Mouse (Mus musculus) testis, adult 2 months (tissue): ENCODE results near the gene Pex26.

Experiments
- CTCF ChIP-seq: fragments of 200-500 bp; IDR thresholded peaks from 2 replicates; pipeline ENCODE4 v1.5.1; 2012; ENCODE audit warnings: low read depth, mild to moderate bottlenecking, inconsistent platforms, low read length, moderate library complexity; ENCODE audit not compliant: control insufficient read depth, insufficient read depth, insufficient replicate concordance
- POLR2A ChIP-seq: fragments of 200-500 bp; IDR thresholded peaks from 2 replicates; pipeline ENCODE4 v1.6.1; 2012; ENCODE audit warnings: low read depth, mild to moderate bottlenecking, inconsistent platforms, low read length, moderate library complexity; ENCODE audit not compliant: control insufficient read depth

DNA sequence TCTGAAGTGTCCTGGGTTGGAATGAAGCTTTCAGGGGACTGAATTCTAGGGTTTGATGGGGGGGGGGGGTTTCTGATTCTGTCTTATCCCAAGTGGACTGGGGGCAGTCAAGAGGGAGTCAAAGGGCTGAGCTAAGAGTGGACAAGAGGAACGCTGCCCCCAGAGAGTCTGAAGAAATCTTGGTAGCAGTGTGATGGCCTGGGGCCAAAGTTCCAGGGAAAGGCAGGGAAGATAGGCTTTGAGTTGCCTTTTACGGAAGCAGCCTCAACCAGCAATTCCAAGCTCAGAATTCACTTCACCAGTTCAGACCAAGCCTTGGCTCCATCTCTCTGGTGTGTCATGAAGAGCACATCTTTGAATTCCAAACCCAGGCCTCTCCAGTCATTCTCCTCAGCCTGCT lies 27.4 kb upstream of the Pex26 start:
- no peak for TF ChIP-seq CTCF
- no peak for TF ChIP-seq POLR2A
